Mouse (Mus musculus): ENCODE results near the gene Cygb.
A peak's percentile ranks its signal among the peaks of the same experiment; 100 is the strongest.
"Not testable (repeated sequence)": the region's sequence is repeated elsewhere in the genome, so short reads cannot be mapped to it uniquely, and the experiment has no call there.

Gene Cygb

DNA sequence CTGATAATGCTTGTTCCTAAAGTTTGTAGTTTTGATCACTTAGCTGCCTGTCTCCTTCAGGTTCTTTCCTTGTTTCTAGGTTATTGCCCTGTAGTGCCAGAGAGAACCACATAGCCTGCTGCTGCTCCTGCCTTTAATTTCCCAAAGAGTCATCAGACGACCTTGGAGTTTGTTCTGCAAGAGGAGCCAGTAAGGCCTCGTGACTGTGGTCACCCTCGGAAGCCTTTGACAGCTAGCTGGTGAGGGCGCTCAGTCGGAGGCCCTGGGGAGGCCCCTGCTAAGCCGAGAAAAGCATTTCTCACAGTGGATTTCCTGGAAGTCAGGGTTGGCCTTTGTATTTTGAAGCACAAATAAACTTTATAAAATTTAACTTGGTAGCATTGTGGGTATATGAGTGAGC lies 21.3 kb upstream of the Cygb start:
- not testable (repeated sequence) for DNase-seq (ENCODE audit: low read depth, low spot score)

- DNase-seq (ENCODE audit: low read depth, low spot score): no peak
These were observed 20.7 kb upstream of the Cygb start for GRCm38 (mm10) chr11:116674616-116675379.

GRCm38 (mm10) chr11:116673410-116673809 lies 19.3 kb upstream of the Cygb start:
- DNase-seq (ENCODE audit: low read depth, low spot score): no peak

DNA sequence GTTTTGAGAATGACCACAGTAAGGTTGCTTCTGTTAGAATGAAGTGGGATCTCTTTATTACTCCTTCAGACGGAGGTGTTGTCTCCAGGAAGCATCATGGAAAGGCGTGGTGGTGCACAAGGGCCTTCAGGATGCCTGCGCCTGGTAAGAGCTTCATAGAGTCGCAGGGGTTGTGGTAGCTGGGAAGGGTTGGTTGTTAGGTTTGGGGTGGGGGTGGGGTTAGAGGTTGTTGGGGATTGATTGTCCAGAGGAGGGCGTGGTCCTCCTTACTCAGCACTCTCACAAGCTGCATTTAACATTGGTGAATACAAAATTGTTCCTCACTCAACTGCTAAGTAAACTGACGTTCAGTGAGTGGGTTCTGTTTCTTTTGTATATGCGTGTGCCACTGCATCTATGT lies 18.5 kb upstream of the Cygb start:
- no peak for DNase-seq (ENCODE audit: low read depth, low spot score)

DNA sequence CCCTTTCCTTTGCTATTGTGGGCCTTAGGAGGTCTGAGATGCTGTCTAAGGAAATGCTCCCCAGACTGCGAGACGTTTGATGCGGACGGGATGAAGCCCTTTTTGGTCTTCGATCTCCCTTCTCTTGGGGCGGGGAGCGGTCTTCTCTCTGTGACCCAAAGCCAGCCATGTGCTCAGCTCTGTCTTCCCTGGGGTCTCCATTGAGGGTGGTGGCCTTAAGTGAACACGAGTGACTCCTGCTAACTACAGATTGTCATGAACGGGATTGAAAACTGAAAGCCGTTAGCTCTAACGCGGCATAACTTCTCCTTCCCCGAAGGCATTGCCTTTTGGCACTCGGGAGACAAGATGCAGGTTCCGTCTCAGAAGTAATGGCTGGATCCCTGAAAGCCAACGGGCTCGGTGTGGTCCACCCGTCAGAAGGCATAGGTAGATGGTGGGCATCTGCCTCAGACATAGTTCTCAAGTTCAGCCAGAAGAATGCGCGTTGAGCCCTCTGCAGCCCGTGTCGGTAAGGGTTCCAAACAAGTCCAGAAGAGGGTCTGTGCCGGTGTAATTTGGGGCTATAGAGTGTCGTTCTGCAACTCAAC lies 17.8 kb upstream of the Cygb start:
- DNase-seq (ENCODE audit: low read depth, low spot score): no peak

DNA sequence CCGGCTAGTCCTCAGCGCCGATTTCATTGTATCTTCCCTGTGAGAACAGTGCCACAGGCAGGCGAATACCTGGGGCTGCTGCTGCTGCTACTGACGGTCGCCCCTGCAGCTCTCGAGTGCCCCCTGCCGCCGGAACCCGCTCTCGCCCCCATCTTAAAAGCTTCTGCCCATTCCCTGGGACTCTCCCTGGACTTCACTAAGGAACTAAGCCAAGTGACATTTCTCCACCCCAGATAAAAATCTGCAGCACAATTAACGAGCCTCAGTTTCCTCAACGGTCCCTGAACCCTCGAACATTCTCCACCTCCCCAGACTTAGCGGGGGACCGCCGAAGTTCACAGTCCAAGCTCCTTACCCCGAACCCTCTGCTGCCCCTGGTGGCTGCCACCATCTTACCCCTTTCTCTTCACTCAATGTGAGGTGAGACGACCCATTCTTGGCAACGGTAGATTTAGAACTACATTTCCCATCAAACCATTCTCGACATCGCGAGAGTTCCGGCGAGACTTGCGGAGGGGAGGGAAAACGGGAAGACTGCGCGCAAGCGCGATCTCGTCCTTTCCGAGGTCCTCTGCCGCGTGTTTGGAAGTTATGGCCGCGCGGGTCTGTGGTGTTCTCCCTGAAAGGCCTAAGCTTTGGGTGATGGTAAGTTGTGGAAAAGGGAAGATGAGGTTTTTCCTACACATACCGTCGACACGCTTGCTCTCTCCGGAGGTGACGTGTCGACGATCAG lies 17.2 kb upstream of the Cygb start:
- peak; percentile 99 for DNase-seq (ENCODE audit: low read depth, low spot score)

DNA sequence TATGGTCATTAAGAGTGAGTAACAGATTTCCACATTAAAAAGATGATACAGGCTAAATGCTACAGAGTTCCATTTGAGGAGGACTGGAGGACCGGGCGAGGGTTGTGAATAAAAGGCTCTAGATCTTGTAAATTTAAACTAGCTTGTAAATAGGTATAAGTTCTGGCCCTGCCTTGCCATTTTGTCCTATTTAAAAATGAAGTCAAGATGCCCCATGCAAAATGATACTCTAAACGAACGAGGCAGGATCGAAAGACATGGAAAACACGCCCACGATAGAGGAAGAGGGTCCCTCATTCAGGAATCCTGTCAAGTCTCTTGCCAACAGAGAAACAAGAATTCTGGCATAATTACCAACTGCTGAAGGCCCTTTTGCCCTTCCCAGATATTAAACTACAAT lies 16.3 kb upstream of the Cygb start:
- DNase-seq (ENCODE audit: low read depth, low spot score): no peak

- no peak for DNase-seq (ENCODE audit: low read depth, low spot score)
These were observed 15.8 kb upstream of the Cygb start for GRCm38 (mm10) chr11:116669787-116670365.

DNA sequence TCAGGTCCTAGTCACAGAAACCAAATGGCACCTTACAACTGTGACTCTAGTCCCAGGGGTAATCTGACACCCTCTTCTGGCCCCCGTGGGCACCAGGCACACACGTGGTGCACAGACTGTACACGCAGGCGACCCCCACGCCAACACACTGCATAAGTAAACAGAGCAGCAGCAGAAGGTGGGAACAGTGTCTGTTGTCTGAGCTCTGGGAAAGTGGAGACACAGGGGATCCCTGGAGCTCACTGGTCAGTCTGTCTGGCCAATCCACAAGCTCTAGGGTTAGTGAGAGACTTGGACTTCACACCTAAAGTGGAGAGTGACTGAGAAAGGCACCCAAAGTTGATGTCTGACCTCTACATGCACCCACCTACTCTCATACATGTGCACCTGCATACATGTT lies 15.2 kb upstream of the Cygb start:
- DNase-seq (ENCODE audit: low read depth, low spot score): no peak

DNA sequence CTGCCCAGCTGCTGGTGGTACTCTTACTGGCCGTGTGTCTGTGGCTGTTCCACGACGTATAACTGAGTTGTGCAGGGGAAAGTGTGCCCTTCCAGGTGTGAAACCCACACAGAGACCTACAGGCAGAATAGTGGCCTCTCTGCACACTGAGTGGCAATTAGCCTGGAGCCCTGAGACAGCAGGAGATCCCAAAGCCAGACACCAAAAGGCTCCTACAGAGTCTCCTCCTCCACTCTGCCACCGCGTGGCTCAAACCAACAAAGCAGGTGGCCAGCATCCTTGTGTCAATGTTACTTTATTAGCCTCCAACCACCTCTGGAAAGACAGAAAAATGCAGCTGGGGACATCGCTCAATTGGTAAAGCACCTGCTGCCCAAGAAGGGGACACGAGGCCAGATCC lies 14.7 kb upstream of the Cygb start:
- DNase-seq (ENCODE audit: low read depth, low spot score): no peak

- DNase-seq (ENCODE audit: low read depth, low spot score): no peak
These were observed 14.3 kb upstream of the Cygb start for GRCm38 (mm10) chr11:116668381-116668825.

GRCm38 (mm10) chr11:116667930-116668329 lies 13.8 kb upstream of the Cygb start:
- DNase-seq (ENCODE audit: low read depth, low spot score): no peak

DNA sequence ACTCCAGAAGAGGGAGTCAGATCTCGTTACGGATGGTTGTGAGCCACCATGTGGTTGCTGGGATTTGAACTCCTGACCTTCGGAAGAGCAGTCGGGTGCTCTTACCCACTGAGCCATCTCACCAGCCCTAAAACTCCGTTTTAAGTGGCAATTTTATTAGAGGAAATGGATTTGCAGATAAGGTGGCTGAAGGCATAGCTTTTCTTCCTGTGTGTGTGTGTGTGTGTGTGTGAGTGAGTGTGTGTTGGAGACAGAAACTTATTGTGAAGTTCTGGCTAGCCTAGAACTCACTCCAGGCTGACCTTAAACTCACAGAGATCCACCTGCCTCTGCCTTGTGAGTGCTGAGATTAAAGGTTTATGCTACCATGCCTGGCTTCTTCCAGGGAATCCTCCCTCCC lies 12.9 kb upstream of the Cygb start:
- not testable (repeated sequence) for DNase-seq (ENCODE audit: low read depth, low spot score)

DNA sequence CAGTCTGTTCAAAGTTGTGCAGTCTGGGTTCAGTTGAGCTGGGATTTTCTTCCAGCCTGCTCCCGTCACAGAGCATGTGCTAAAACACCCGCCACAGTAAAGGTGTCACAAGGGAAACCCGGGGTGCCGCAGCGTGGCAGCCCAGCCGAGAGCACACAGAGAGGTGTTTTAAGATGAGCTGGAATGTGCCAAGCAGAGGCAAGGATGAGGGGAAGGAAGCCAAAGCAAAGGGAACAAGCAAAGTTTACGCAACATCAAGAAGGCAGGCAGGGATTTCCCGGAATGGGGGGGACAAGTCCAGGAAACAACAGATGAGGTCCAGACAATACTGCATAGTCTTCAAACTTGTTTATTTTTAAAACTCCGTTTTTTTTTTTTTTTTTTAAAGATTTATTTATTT lies 12.5 kb upstream of the Cygb start:
- DNase-seq (ENCODE audit: low read depth, low spot score): no peak

GRCm38 (mm10) chr11:116665289-116665688 lies 11.2 kb upstream of the Cygb start:
- no peak for DNase-seq (ENCODE audit: low read depth, low spot score)

GRCm38 (mm10) chr11:116661948-116662377 lies 7.8 kb upstream of the Cygb start:
- DNase-seq (ENCODE audit: low read depth, low spot score): no peak

- no peak for DNase-seq (ENCODE audit: low read depth, low spot score)
These were observed 7.3 kb upstream of the Cygb start for GRCm38 (mm10) chr11:116661291-116661947.

DNA sequence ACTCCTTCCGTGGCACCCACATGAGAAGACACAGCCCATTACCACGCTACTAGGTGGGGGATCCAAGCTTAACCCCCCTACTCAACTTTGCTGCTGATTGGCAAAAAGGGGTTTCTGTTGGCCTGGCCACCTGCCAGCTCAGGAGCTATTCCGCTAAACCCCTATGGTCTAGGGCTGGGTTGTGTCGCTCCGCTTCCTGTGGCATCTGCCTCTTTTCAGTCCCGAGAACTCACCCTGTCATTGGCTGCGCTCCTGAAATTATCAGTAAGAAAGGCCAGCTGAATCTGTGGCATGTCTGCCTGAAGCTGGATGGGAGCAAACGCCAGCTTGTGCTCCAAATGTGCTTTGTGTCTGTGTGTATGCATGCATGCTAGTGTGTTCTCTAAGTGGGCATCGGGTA lies 6.1 kb upstream of the Cygb start:
- DNase-seq (ENCODE audit: low read depth, low spot score): no peak

DNA sequence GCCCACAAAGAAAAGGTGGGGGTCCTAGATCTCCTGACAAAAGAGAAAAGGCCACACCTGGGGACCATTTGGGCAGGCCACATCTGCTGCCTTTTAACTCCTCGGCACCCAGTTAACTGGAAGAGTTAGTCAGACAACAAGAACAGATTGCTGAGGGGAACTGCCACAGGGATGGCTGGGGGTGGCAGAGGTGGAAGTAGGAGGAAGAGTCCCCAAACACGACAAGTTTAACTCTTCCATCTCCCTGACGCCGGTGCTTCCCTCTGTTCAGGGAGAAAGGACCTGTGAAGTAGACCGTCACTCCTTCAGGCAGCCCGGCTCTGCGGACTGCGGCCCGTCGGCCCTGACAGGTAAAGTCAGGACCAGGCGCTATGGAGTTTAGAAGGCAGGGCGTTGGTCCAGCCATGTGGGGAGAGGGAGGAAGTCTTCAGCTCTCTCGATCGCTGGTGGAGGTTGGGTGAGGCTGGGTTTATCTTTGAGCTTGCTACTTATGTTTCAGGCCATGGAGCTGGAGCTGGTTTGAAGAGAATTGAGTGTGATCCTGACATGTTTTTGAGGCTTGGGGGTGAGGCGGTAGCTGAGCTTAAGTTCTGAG lies 5.0 kb upstream of the Cygb start:
- no peak for DNase-seq (ENCODE audit: low read depth, low spot score)

DNA sequence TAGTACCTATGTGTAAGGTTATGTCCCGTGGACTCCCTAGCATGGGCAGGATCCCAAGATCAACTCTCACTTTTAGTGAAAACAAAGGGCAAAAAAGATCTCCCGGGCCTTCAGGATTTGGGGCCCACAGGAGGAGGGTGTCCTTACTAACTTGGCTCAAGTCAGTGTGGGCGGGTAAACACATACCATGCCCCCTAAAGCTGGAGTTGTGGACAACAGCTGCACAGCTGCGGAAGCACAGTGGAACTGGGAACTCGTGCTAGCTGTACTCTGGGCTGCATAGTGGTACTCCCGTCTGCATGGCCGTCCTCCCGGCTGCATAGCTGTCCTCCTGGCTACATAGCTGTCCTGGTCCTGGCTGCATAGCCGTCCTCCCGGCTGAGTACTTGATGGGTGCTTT lies 4.1 kb upstream of the Cygb start:
- no peak for DNase-seq (ENCODE audit: low read depth, low spot score)
